Mouse (Mus musculus): ENCODE results near the gene Ccdc188.

- TF ChIP-seq CTCF (IDR thresholded peaks at IDR 0.05; ENCODE audit: extremely low read depth, insufficient read length, insufficient replicate concordance, low read depth, low read length), result no peak
- no peak for TF ChIP-seq POLR2A (IDR thresholded peaks at IDR 0.05; ENCODE audit: low read depth, low read length)
These were observed 4.0 kb upstream of the Ccdc188 start for GRCm38 (mm10) chr16:18213689-18214088.
